Mouse (Mus musculus) heart, postnatal 36 days (tissue): Measurements from ENCODE around the gene Izumo2. TPM values are rescaled to one million over a fixed set of nuclear protein-coding genes. Genes with fewer than 3 reads are reported as not detected.
"Not testable (repeated sequence)": the region's sequence is repeated elsewhere in the genome, so short reads cannot be mapped to it uniquely, and the experiment has no call there.

ENCODE experiments used
- DNase-seq, 2 experiments: peaks; one replicate each; pipeline ENCODE4 v3.0.0; 2021 to 2022
- intact Hi-C: fragments of 180-260 bp; cut with DNase I; formaldehyde crosslinking; loops from one replicate; pipeline ENCODE4 v1.15.1; 2025
- total RNA-seq, 2 experiments: library from RNA; stranded (reverse); gene quantifications; 2 replicates each; pipeline ENCODE4 v1.2.3; 2021

The Izumo2 gene
- total RNA-seq, 2 experiments from 2014 or later, result not detected

- peak; percentile 89 to 92 for DNase-seq
- intact Hi-C loops, result no loop called here
Measured at GRCm38 (mm10) chr7:44748101-44749044, 39.8 kb downstream of the Izumo2 start, which contains the start of gene Vrk3. Vrk3 (plus strand) TSS chr7:44748413.

- intact Hi-C loops, result loop anchor here (2.0 kb wide), 2 partner anchors 64 to 74 kb away; no protein-coding TSS in a partner anchor
- DNase-seq, result not testable (repeated sequence)
Measured at GRCm38 (mm10) chr7:44750950-44751349, 42.4 kb downstream of the Izumo2 start, which contains the start of gene Zfp473. Zfp473 (minus strand) TSS chr7:44751050.

- intact Hi-C loops, result no loop called here
- no peak for DNase-seq
Measured at GRCm38 (mm10) chr7:44757164-44757563, 48.6 kb downstream of the Izumo2 start.

- intact Hi-C loops, result no loop called here
- DNase-seq, result no peak
Measured at GRCm38 (mm10) chr7:44760366-44760765, 51.8 kb downstream of the Izumo2 start.

DNA sequence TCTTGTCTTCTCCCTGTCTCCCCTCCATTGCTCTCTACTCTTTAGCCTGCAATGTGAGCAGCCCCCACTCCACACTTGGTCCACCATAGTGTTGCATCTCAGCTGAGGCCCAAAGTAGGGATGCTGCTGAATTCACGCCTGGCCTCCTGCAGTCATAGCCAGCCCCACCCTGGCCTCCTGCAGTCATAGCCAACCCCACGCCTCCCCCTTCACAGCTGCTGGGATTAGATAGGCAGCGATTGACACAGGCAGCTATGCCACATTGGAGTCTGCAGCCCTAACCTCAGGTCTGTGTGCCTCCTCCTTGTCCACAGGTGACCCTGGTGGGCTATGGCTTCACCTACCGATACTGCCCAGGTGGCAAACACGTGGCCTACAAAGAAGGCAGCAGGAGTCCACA lies 59.6 kb downstream of the Izumo2 start:
- intact Hi-C loops, result no loop called here
- no peak for DNase-seq

Other genes starting within 250 kb of the Izumo2 start
- gene Aspdh, start 243.4 kb upstream of the Izumo2 start, total RNA-seq, result under 1 TPM; 0.65 to 0.75 TPM
- gene Josd2, start 240.8 kb upstream of the Izumo2 start, total RNA-seq, result 100 to 1,000 TPM; 127 to 143 TPM
- 10 to 100 TPM; 87.6 to 87.9 TPM for gene Emc10, start 212.2 kb upstream of the Izumo2 start, total RNA-seq
- 1 to 10 TPM; 3.1 to 3.2 TPM for gene Fam71e1, start 212.2 kb upstream of the Izumo2 start, total RNA-seq
- 10 to 100 TPM; 16.5 to 20.1 TPM for gene Mybpc2, start 184.1 kb upstream of the Izumo2 start, total RNA-seq
- under 1 TPM; 0.31 to 0.51 TPM for gene Spib, start 176.7 kb upstream of the Izumo2 start, total RNA-seq
- 10 to 100 TPM; 11.9 to 14.0 TPM for gene Pold1, start 159.9 kb upstream of the Izumo2 start, total RNA-seq
- gene Nr1h2, start 154.8 kb upstream of the Izumo2 start, total RNA-seq, result 10 to 100 TPM; 48.2 to 50.8 TPM
- under 1 TPM; 0.43 to 0.78 TPM for gene Napsa, start 136.4 kb upstream of the Izumo2 start, total RNA-seq
- 1 to 10 TPM; 2.0 to 2.3 TPM for gene Kcnc3, start 118.1 kb upstream of the Izumo2 start, total RNA-seq
- gene Myh14, start 37.9 kb upstream of the Izumo2 start, total RNA-seq, result 100 to 1,000 TPM in 1 of 2 experiments, 10 to 100 TPM in 1; 81.8 to 110 TPM
- 10 to 100 TPM; 25.3 to 26.7 TPM for gene Vrk3, start 39.7 kb downstream of the Izumo2 start, total RNA-seq
- under 1 TPM; 0.06 to 0.14 TPM for gene Zfp473, start 42.3 kb downstream of the Izumo2 start, total RNA-seq
- gene Nup62, start 107.3 kb downstream of the Izumo2 start, total RNA-seq, result 10 to 100 TPM; 21.9 to 28.9 TPM
- gene Il4i1, start 107.6 kb downstream of the Izumo2 start, total RNA-seq, result under 1 TPM; 0.89 TPM
- 10 to 100 TPM; 54.3 to 62.0 TPM for gene Atf5, start 107.9 kb downstream of the Izumo2 start, total RNA-seq
- gene Akt1s1, start 140.2 kb downstream of the Izumo2 start, total RNA-seq, result 10 to 100 TPM; 73.6 to 75.4 TPM
- gene Tbc1d17, start 140.3 kb downstream of the Izumo2 start, total RNA-seq, result 10 to 100 TPM; 58.1 to 59.1 TPM
- gene Pnkp, start 148.4 kb downstream of the Izumo2 start, total RNA-seq, result 10 to 100 TPM; 18.6 to 21.1 TPM
- gene Ptov1, start 161.0 kb downstream of the Izumo2 start, total RNA-seq, result 100 to 1,000 TPM; 158 to 183 TPM
- 10 to 100 TPM; 76.9 to 81.1 TPM for gene Med25, start 184.0 kb downstream of the Izumo2 start, total RNA-seq
- gene Fuz, start 187.3 kb downstream of the Izumo2 start, total RNA-seq, result 10 to 100 TPM; 16.9 to 17.5 TPM
- gene Ap2a1, start 220.8 kb downstream of the Izumo2 start, total RNA-seq, result 10 to 100 TPM; 69.8 to 72.0 TPM
- not detected for gene Tsks, start 234.5 kb downstream of the Izumo2 start, total RNA-seq